Comparison of ENCODE assay signal across 8 mouse cellular contexts in the genomic region with DNA sequence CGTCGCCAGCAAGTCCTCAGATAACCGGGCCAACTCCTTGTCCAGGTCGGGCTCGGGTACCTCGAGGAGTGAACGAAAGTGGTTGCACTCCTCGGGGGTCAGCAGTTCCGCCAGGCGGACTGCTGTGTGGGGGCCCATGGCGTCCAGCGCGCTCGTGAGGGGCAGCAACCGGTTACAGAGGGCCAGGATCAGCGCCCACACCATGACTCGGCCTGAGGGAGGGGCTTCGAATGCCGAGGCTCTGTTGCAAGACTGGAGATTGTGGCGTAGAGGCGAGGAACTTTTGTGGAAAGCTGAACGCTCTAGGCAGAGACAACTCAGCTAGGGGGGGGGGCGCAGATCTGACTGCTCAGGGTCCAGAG. TPM values are rescaled to one million over a fixed set of nuclear protein-coding genes. Genes with fewer than 3 reads are reported as not detected.
A peak's percentile ranks its signal among the peaks of the same experiment; 100 is the strongest.
DNase-seq lines count a peak whose midpoint lies in the region; ATAC-seq lines count a peak whose summit lies in the region.

A gene (minus strand): TSS at position 204 of the 362 bp plus-strand sequence.

- H3K27me3 ChIP-seq in forebrain, embryonic 15.5 days: peaks cover 63% of the 10 kb centered on the region
- H3K27me3 ChIP-seq in limb, embryonic 10.5 days (ENCODE audit: low read depth, poor library complexity, severe bottlenecking): peaks cover 96% of the 10 kb centered on the region
- H3K27me3 ChIP-seq in neural tube, embryonic 12.5 days (replicated peaks): peaks cover 62% of the 10 kb centered on the region

- DNase-seq in kidney, postnatal 10 days: peak; percentile 58
- no peak for DNase-seq in kidney, adult 11 months
- peak; percentile 70 for DNase-seq in limb, embryonic 10.5 days (ENCODE audit: low spot score)
- no peak for DNase-seq in gastrocnemius, adult 8-10 months (ENCODE audit: low spot score in 2 of 2)
- no peak for DNase-seq in gastrocnemius, adult 18-20 months (ENCODE audit: low spot score)
- DNase-seq in gastrocnemius, postnatal 25 days: no peak

- H3K27ac ChIP-seq in forebrain, embryonic 15.5 days (replicated peaks): no peak within 1 kb of the TSS
- peak within 1 kb of the TSS; percentile 80 for H3K27ac ChIP-seq in limb, embryonic 10.5 days
- H3K27ac ChIP-seq in neural tube, embryonic 12.5 days: no peak within 1 kb of the TSS

- WGBS in forebrain, embryonic 15.5 days: 5% methylated on average over 22 of the region's 23 CpGs
- WGBS in limb, embryonic 10.5 days: under 1% methylated on average over 23 of the region's 23 CpGs
- 2% methylated on average over 23 of the region's 23 CpGs for WGBS in neural tube, embryonic 12.5 days

- peak within 1 kb of the TSS; percentile 51 for H3K9ac ChIP-seq in forebrain, embryonic 15.5 days (replicated peaks)
- H3K9ac ChIP-seq in neural tube, embryonic 12.5 days: peak within 1 kb of the TSS; percentile 65

- H3K4me1 ChIP-seq in forebrain, embryonic 15.5 days: peaks cover 15% of the 10 kb centered on the region
- peaks cover 37% of the 10 kb centered on the region for H3K4me1 ChIP-seq in limb, embryonic 10.5 days
- peaks cover 24% of the 10 kb centered on the region for H3K4me1 ChIP-seq in neural tube, embryonic 12.5 days

- peak within 1 kb of the TSS; percentile 98 for H3K4me2 ChIP-seq in forebrain, embryonic 15.5 days (replicated peaks)
- peak within 1 kb of the TSS; percentile 99 for H3K4me2 ChIP-seq in neural tube, embryonic 12.5 days (replicated peaks)

- H3K36me3 ChIP-seq in forebrain, embryonic 15.5 days: no peaks in the 10 kb centered on the region
- H3K36me3 ChIP-seq in limb, embryonic 10.5 days: peaks cover 30% of the 10 kb centered on the region
- H3K36me3 ChIP-seq in neural tube, embryonic 12.5 days: peaks cover 7% of the 10 kb centered on the region; the same call in 1 of the 2 replicates

- no peaks in the 10 kb centered on the region for H3K9me3 ChIP-seq in forebrain, embryonic 15.5 days
- H3K9me3 ChIP-seq in limb, embryonic 10.5 days (replicated peaks): no peaks in the 10 kb centered on the region
- H3K9me3 ChIP-seq in neural tube, embryonic 12.5 days: no peaks in the 10 kb centered on the region

- no peak for ATAC-seq in forebrain, embryonic 15.5 days (replicated peaks)
- ATAC-seq in neural tube, embryonic 12.5 days (ENCODE audit: low FRiP score, low read depth): peak; percentile 15; the same call in 1 of the 2 replicates

- peak within 1 kb of the TSS; percentile 50 for H3K4me3 ChIP-seq in forebrain, embryonic 15.5 days
- H3K4me3 ChIP-seq in limb, embryonic 10.5 days: peak within 1 kb of the TSS; percentile 67
- peak within 1 kb of the TSS; percentile 38 for H3K4me3 ChIP-seq in neural tube, embryonic 12.5 days

RNA-seq across cellular contexts. Expression of the gene that starts here (rescaled TPM):
- not detected in 2 replicates for polyA plus RNA-seq in forebrain, embryonic 15.5 days (2015; fragmentation: Nextera tagmentation; extraction: Ambion mirVana)
- polyA plus RNA-seq in limb, embryonic 10.5 days (2016; fragmentation: Nextera tagmentation; extraction: Ambion mirVana): not detected in 2 replicates
- polyA plus RNA-seq in neural tube, embryonic 12.5 days (2016; fragmentation: Nextera tagmentation; extraction: Ambion mirVana): not detected in 2 replicates
- not detected for total RNA-seq in gastrocnemius, adult 8-10 months (2022)
- not detected for total RNA-seq in gastrocnemius, adult 18-20 months (2021)
- total RNA-seq in gastrocnemius, postnatal 25 days (2021): not detected

Comparison
In these comparisons a context has a peak if more than half of its experiments do, and no peak if none do; other contexts are left out.
1. Peak in DNase-seq, H3K4me3 ChIP-seq and H3K27ac ChIP-seq in limb, embryonic 10.5 days; RNA of the gene not detected or under 1 TPM.
2. Peak in ATAC-seq, H3K4me3 ChIP-seq, H3K9ac ChIP-seq and H3K4me2 ChIP-seq in neural tube, embryonic 12.5 days; RNA of the gene not detected or under 1 TPM.